Comparison of ENCODE assay signal across 8 mouse cellular contexts in the genomic region with DNA sequence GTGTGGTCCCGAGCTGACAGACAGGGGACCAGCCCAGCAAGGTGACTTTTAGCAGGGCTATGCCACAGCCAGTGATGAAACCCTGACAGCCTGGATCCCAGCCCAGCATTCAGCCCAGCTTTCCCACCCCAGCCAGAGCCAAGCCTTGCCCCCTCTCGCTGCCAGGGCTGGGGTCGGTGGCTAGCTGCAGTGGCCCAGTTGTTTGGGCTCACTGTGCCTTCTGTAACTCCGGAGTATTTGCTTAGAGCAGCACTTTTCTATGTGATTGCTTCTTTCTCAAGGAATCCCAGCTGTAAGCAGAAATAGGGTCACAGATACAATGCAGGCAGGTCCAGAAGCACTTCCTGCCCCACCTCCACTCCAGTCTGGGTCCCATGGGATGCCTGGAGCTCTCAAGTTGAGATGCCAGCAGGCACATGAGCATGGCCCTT.
DNase-seq lines count a peak whose midpoint lies in the region; ATAC-seq and TF ChIP-seq lines count a peak whose summit lies in the region.
"Had no signal": no experiment of that assay in that cellular context is flagged by ENCODE, and none has a peak within 500 bp of the region (broad histone marks: within the 10 kb centered on the region; RNA-seq: fewer than 3 reads in every experiment).

No protein-coding gene starts in this region.

- 29% methylated on average over 4 of the region's 4 CpGs for WGBS in lung, postnatal 0 days

- no peak overlapping the region for H3K27ac ChIP-seq in lung, postnatal 0 days (ENCODE audit: low read length)
- H3K27ac ChIP-seq: embryonic facial prominence, embryonic 15.5 days had no signal

- no peaks in the 10 kb centered on the region for H3K9me3 ChIP-seq in lung, postnatal 0 days (ENCODE audit: low read length)
- H3K9me3 ChIP-seq: embryonic facial prominence, embryonic 15.5 days had no signal

- no peak for ATAC-seq in lung, postnatal 0 days
- ATAC-seq in megakaryocyte, adult 5-6 weeks (ENCODE audit: poor library complexity, severe bottlenecking): no peak

- no peak for TF ChIP-seq EP300 in lung, postnatal 0 days (IDR thresholded peaks at IDR 0.05)

- no peaks in the 10 kb centered on the region for H3K36me3 ChIP-seq in lung, postnatal 0 days (ENCODE audit: insufficient read depth, low read length)

- no peak overlapping the region for H3K4me2 ChIP-seq in lung, postnatal 0 days (replicated peaks; ENCODE audit: low read depth, low read length)
- H3K4me2 ChIP-seq: embryonic facial prominence, embryonic 15.5 days had no signal

- DNase-seq in lung, postnatal 4 days: peak; percentile 9 to 56
- no peak for DNase-seq in lung, postnatal 0 days (ENCODE audit: low spot score)
- DNase-seq in heart, adult 18-20 months: peak; percentile 45 to 61
- DNase-seq in kidney, adult 11 months: peak; percentile 65
- DNase-seq in skeletal muscle tissue, adult 2 months (ENCODE audit: low read depth, low spot score): peak; percentile 19
- no peak for DNase-seq in ovary, adult 18-20 months (ENCODE audit: low spot score)

- H3K4me3 ChIP-seq in lung, postnatal 0 days (ENCODE audit: low read depth, low read length): no peak overlapping the region
- H3K4me3 ChIP-seq: embryonic facial prominence, embryonic 15.5 days had no signal

- no peaks in the 10 kb centered on the region for H3K4me1 ChIP-seq in lung, postnatal 0 days (ENCODE audit: insufficient read depth, low read depth, low read length)

- TF ChIP-seq CTCF in lung, postnatal 0 days (IDR thresholded peaks at IDR 0.05): no peak

- no peaks in the 10 kb centered on the region for H3K27me3 ChIP-seq in lung, postnatal 0 days (replicated peaks; ENCODE audit: insufficient read depth, low read length)
- H3K27me3 ChIP-seq: embryonic facial prominence, embryonic 15.5 days had no signal

- no peak overlapping the region for H3K9ac ChIP-seq in lung, postnatal 0 days (replicated peaks; ENCODE audit: low read depth)
- H3K9ac ChIP-seq: embryonic facial prominence, embryonic 15.5 days had no signal

Comparison
In these comparisons a context has a peak if more than half of its experiments do, and no peak if none do; other contexts are left out.
1. DNase-seq: peak in lung, postnatal 4 days (2 of 2), heart, adult 18-20 months (2 of 2), kidney, adult 11 months (single experiment) and skeletal muscle tissue, adult 2 months (single experiment); none in lung, postnatal 0 days (single experiment) and ovary, adult 18-20 months (single experiment).